Mouse (Mus musculus): Measurements from ENCODE around the gene Sac3d1.
"Not testable (repeated sequence)": the region's sequence is repeated elsewhere in the genome, so short reads cannot be mapped to it uniquely, and the experiment has no call there.

The Sac3d1 gene

GRCm38 (mm10) chr19:6117986-6118676 lies at the start of gene Sac3d1:
Gene Sac3d1 (minus strand): TSS chr19:6118650.
- DNase-seq (ENCODE audit: low spot score) = peak; percentile 88

GRCm38 (mm10) chr19:6166750-6167149 lies 48.3 kb upstream of the Sac3d1 start:
- no peak for DNase-seq (ENCODE audit: low spot score)

- peak; percentile 27 for DNase-seq (ENCODE audit: low spot score)
These were observed 45.6 kb upstream of the Sac3d1 start for GRCm38 (mm10) chr19:6163872-6164547.

- no peak for DNase-seq (ENCODE audit: low spot score)
These were observed 38.8 kb upstream of the Sac3d1 start for GRCm38 (mm10) chr19:6157220-6157619.

- no peak for DNase-seq (ENCODE audit: low spot score)
These were observed 37.9 kb upstream of the Sac3d1 start for GRCm38 (mm10) chr19:6156372-6156771.

GRCm38 (mm10) chr19:6155174-6155573 lies 36.7 kb upstream of the Sac3d1 start:
- no peak for DNase-seq (ENCODE audit: low spot score)

GRCm38 (mm10) chr19:6144842-6145241 lies 26.4 kb upstream of the Sac3d1 start:
- DNase-seq (ENCODE audit: low spot score) = no peak

GRCm38 (mm10) chr19:6141394-6141749 lies 22.9 kb upstream of the Sac3d1 start, which contains the start of gene Arl2:
Gene Arl2 (minus strand): TSS chr19:6141548.
- DNase-seq (ENCODE audit: low spot score) = peak; percentile 81

- DNase-seq (ENCODE audit: low spot score) = peak; percentile 91
These were observed 22.4 kb upstream of the Sac3d1 start, which contains the start of gene Batf2 for GRCm38 (mm10) chr19:6140678-6141393. Gene Batf2 (plus strand): TSS chr19:6140983.

GRCm38 (mm10) chr19:6140374-6140677 lies 21.9 kb upstream of the Sac3d1 start:
- DNase-seq (ENCODE audit: low spot score) = no peak

GRCm38 (mm10) chr19:6139701-6140100 lies 21.3 kb upstream of the Sac3d1 start:
- no peak for DNase-seq (ENCODE audit: low spot score)

- DNase-seq (ENCODE audit: low spot score) = no peak
These were observed 17.9 kb upstream of the Sac3d1 start for GRCm38 (mm10) chr19:6136397-6136796.

GRCm38 (mm10) chr19:6133197-6133596 lies 14.7 kb upstream of the Sac3d1 start:
- DNase-seq (ENCODE audit: low spot score) = not testable (repeated sequence)

GRCm38 (mm10) chr19:6132171-6132827 lies 13.8 kb upstream of the Sac3d1 start:
- no peak for DNase-seq (ENCODE audit: low spot score)

- not testable (repeated sequence) for DNase-seq (ENCODE audit: low spot score)
These were observed 12.1 kb upstream of the Sac3d1 start for GRCm38 (mm10) chr19:6130414-6131128.

- peak; percentile 96 for DNase-seq (ENCODE audit: low spot score)
These were observed 9.4 kb upstream of the Sac3d1 start, which contains the start of gene Snx15 for GRCm38 (mm10) chr19:6127760-6128341. Gene Snx15 (minus strand): TSS chr19:6128304.

- no peak for DNase-seq (ENCODE audit: low spot score)
These were observed 8.5 kb upstream of the Sac3d1 start for GRCm38 (mm10) chr19:6126789-6127580.

GRCm38 (mm10) chr19:6126289-6126688 lies 7.8 kb upstream of the Sac3d1 start:
- peak; percentile 61 for DNase-seq (ENCODE audit: low spot score)

- no peak for DNase-seq (ENCODE audit: low spot score)
These were observed 6.4 kb upstream of the Sac3d1 start for GRCm38 (mm10) chr19:6124898-6125297.

- DNase-seq (ENCODE audit: low spot score) = no peak
These were observed 4.9 kb upstream of the Sac3d1 start for GRCm38 (mm10) chr19:6123330-6123729.

GRCm38 (mm10) chr19:6121761-6122160 lies 3.3 kb upstream of the Sac3d1 start:
- DNase-seq (ENCODE audit: low spot score) = no peak

All from urinary bladder, postnatal 14 days (tissue).